Mouse (Mus musculus) kidney, adult 2 months (tissue): ENCODE results near the gene Glo1.

ENCODE experiments used
- CTCF ChIP-seq: fragments of 200-500 bp; conservative IDR thresholded peaks from 2 replicates; pipeline ENCODE4 v1.5.1; 2011; ENCODE audit warnings: low read depth, mild to moderate bottlenecking, control low read depth, low read length, moderate library complexity, mixed read lengths; ENCODE audit not compliant: insufficient read depth, insufficient read length
- POLR2A ChIP-seq: fragments of 200-500 bp; IDR thresholded peaks from one replicate; pipeline ENCODE4 v1.6.1; 2011; ENCODE audit warnings: low read depth, low read length, control low read depth

DNA sequence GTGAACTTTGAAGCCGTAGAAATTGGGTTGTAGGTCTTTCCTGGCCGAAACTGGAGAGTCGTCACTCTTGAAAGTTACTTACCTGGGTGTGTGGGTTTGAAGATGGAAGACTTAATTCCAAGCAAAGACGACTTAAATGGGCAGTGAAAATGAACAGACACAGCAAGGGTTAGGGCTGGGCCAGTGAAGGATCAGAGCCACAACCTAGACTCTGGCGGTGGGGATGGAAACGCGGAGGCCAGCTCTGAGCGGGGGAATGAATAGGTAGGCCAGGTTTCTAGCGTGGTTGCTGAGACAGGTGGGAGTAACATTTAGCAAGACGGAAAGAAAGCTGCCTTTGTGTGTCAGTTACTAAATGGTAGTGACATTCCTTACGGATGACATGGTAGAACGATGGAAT lies 49.7 kb downstream of the Glo1 start:
- TF ChIP-seq CTCF (no peak), POLR2A (no peak)
